Mouse (Mus musculus) neural tube, embryonic 13.5 days (tissue): ENCODE data around the gene Pan2. TPM values are rescaled to one million over a fixed set of nuclear protein-coding genes. Genes with fewer than 3 reads are reported as not detected.
A peak's percentile ranks its signal among the peaks of the same experiment; 100 is the strongest.

Experiments
- ATAC-seq: fragments of 200-750 bp; cut with Nextera tagmentation; 2 replicates; pipeline ENCODE4 v1.8.0; 2017; ENCODE audit warnings: low read depth, mild to moderate bottlenecking, moderate TSS enrichment, moderate library complexity
- H3K27ac ChIP-seq: fragments of 300-500 bp; sonication (generic); replicated peaks from 2 replicates; pipeline ENCODE4 v1.5.1; 2015; ENCODE audit warnings: moderate library complexity, mild to moderate bottlenecking, inconsistent platforms
- H3K27me3 ChIP-seq: fragments of 300-500 bp; sonication (generic); 2 replicates; pipeline ENCODE4 v1.6.1; 2015; ENCODE audit warnings: mild to moderate bottlenecking, inconsistent platforms
- H3K36me3 ChIP-seq: fragments of 300-500 bp; sonication (generic); 2 replicates; pipeline ENCODE4 v1.6.1; 2015; ENCODE audit warnings: mild to moderate bottlenecking, inconsistent platforms
- H3K4me1 ChIP-seq: fragments of 300-500 bp; sonication (generic); replicated peaks from 2 replicates; pipeline ENCODE4 v1.6.1; 2015; ENCODE audit warnings: inconsistent platforms
- H3K4me2 ChIP-seq: fragments of 300-500 bp; sonication (generic); 2 replicates; pipeline ENCODE4 v1.6.1; 2015; ENCODE audit warnings: inconsistent platforms, mild to moderate bottlenecking, moderate library complexity
- H3K4me3 ChIP-seq: fragments of 300-500 bp; sonication (generic); 2 replicates; pipeline ENCODE4 v1.5.1; 2015; ENCODE audit warnings: mild to moderate bottlenecking, inconsistent platforms
- H3K9ac ChIP-seq: fragments of 300-500 bp; sonication (generic); 2 replicates; pipeline ENCODE4 v1.6.1; 2015; ENCODE audit warnings: moderate library complexity, mild to moderate bottlenecking, inconsistent platforms
- H3K9me3 ChIP-seq: fragments of 300-500 bp; sonication (generic); 2 replicates; pipeline ENCODE4 v1.6.1; 2016; ENCODE audit warnings: inconsistent platforms
- WGBS: fragments of 180-500 bp; shearing (Covaris S2); methylation state at CpG from one replicate; pipeline ENCODE4 v1.1.7; 2015; 5-methylcytosine and 5-hydroxymethylcytosine counted together
- polyA plus RNA-seq: library from polyadenylated mRNA; unstranded; fragments of >200 nt; fragmentation: Nextera tagmentation; extraction: Ambion mirVana; gene quantifications from 2 replicates; pipeline ENCODE4 v1.2.1, GENCODE M21; 2015

The Pan2 gene
- polyA plus RNA-seq, 1 experiment from 2014 or later, result 22.2 TPM

- Histone ChIP-seq H3K9ac (no peak overlapping the region), H3K4me3 (no peak overlapping the region), H3K4me2 (no peak overlapping the region), H3K27me3 (no peaks in the 10 kb centered on the region), H3K4me1 (peaks cover 49% of the 10 kb centered on the region), H3K27ac (no peak overlapping the region), H3K9me3 (no peaks in the 10 kb centered on the region), H3K36me3 (peaks cover 6% of the 10 kb centered on the region; the same call in 1 of the 2 replicates)
- ATAC-seq, result no peak
- whole genome bisulfite sequencing, result 85% methylated on average over 2 of the region's 2 CpGs
Observed at GRCm38 (mm10) chr10:128340257-128340656, 37.1 kb downstream of the Pan2 start.

- H3K36me3 ChIP-seq, result peaks cover 6% of the 10 kb centered on the region; the same call in 1 of the 2 replicates
- H3K4me2 ChIP-seq, result no peak overlapping the region
- no peaks in the 10 kb centered on the region for H3K9me3 ChIP-seq
- 82% methylated on average over 1 of the region's 1 CpGs for WGBS
- no peak overlapping the region for H3K9ac ChIP-seq
- peaks cover 39% of the 10 kb centered on the region for H3K4me1 ChIP-seq
- H3K4me3 ChIP-seq, result no peak overlapping the region
- no peak for ATAC-seq
- H3K27me3 ChIP-seq, result no peaks in the 10 kb centered on the region
- no peak overlapping the region for H3K27ac ChIP-seq
Observed at GRCm38 (mm10) chr10:128343436-128343835, 40.3 kb downstream of the Pan2 start.

GRCm38 (mm10) chr10:128344568-128345275 is 41.6 kb downstream of the Pan2 start:
- peak overlapping the region; percentile 6; the same call in 1 of the 2 replicates for H3K4me2 ChIP-seq
- ATAC-seq, result no peak
- peaks cover 4% of the 10 kb centered on the region; the same call in 1 of the 2 replicates for H3K36me3 ChIP-seq
- H3K9ac ChIP-seq, result 0 out of 2 replicates have a peak overlapping the region, but pooled peaks have one; percentile 35
- H3K27me3 ChIP-seq, result no peaks in the 10 kb centered on the region
- peaks cover 26% of the 10 kb centered on the region for H3K4me1 ChIP-seq
- peak overlapping the region; percentile 39; the same call in 1 of the 2 replicates for H3K27ac ChIP-seq
- WGBS, result 62% methylated on average over 7 of the region's 7 CpGs
- no peak overlapping the region for H3K4me3 ChIP-seq
- no peaks in the 10 kb centered on the region for H3K9me3 ChIP-seq

- Histone ChIP-seq H3K36me3 (peaks cover 30% of the 10 kb centered on the region), H3K4me1 (peaks cover 16% of the 10 kb centered on the region), H3K27me3 (no peaks in the 10 kb centered on the region), H3K27ac (no peak overlapping the region), H3K4me3 (no peak overlapping the region), H3K9ac (no peak overlapping the region), H3K4me2 (no peak overlapping the region), H3K9me3 (no peaks in the 10 kb centered on the region)
- 93% methylated on average over 8 of the region's 8 CpGs for WGBS
- no peak for ATAC-seq
Observed at GRCm38 (mm10) chr10:128347541-128347940, 44.4 kb downstream of the Pan2 start.

- Histone ChIP-seq H3K9ac (no peak overlapping the region), H3K4me2 (no peak overlapping the region), H3K4me3 (no peak overlapping the region), H3K27ac (no peak overlapping the region), H3K9me3 (no peaks in the 10 kb centered on the region), H3K27me3 (no peaks in the 10 kb centered on the region), H3K36me3 (peaks cover 90% of the 10 kb centered on the region), H3K4me1 (no peaks in the 10 kb centered on the region)
- 66% methylated on average over 2 of the region's 2 CpGs for WGBS
- no peak for ATAC-seq
Observed at GRCm38 (mm10) chr10:128358796-128359195, 55.7 kb downstream of the Pan2 start.

GRCm38 (mm10) chr10:128359226-128359625 is 56.1 kb downstream of the Pan2 start:
- Histone ChIP-seq H3K9ac (no peak overlapping the region), H3K27me3 (no peaks in the 10 kb centered on the region), H3K4me3 (no peak overlapping the region), H3K36me3 (peaks cover 89% of the 10 kb centered on the region), H3K4me2 (no peak overlapping the region), H3K27ac (no peak overlapping the region), H3K9me3 (no peaks in the 10 kb centered on the region), H3K4me1 (no peaks in the 10 kb centered on the region)
- 95% methylated on average over 6 of the region's 6 CpGs for WGBS
- no peak for ATAC-seq

- no peaks in the 10 kb centered on the region for H3K27me3 ChIP-seq
- no peak overlapping the region for H3K4me3 ChIP-seq
- no peak overlapping the region for H3K9ac ChIP-seq
- no peak for ATAC-seq
- no peak overlapping the region for H3K27ac ChIP-seq
- no peaks in the 10 kb centered on the region for H3K9me3 ChIP-seq
- H3K36me3 ChIP-seq, result peaks cover 85% of the 10 kb centered on the region
- H3K4me1 ChIP-seq, result peaks cover 3% of the 10 kb centered on the region; the same call in 1 of the 2 replicates
- 91% methylated on average over 6 of the region's 6 CpGs for WGBS
- H3K4me2 ChIP-seq, result no peak overlapping the region
Observed at GRCm38 (mm10) chr10:128361836-128362235, 58.7 kb downstream of the Pan2 start.

- Histone ChIP-seq H3K36me3 (peaks cover 79% of the 10 kb centered on the region), H3K9ac (no peak overlapping the region), H3K4me3 (no peak overlapping the region), H3K4me2 (no peak overlapping the region), H3K27ac (no peak overlapping the region), H3K27me3 (no peaks in the 10 kb centered on the region), H3K9me3 (no peaks in the 10 kb centered on the region), H3K4me1 (peaks cover 10% of the 10 kb centered on the region)
- 56% methylated on average over 3 of the region's 3 CpGs for whole genome bisulfite sequencing
- ATAC-seq, result no peak
Observed at GRCm38 (mm10) chr10:128362568-128362967, 59.4 kb downstream of the Pan2 start.

- Histone ChIP-seq H3K27me3 (no peaks in the 10 kb centered on the region), H3K4me1 (peaks cover 22% of the 10 kb centered on the region), H3K4me3 (peak overlapping the region; percentile 64), H3K9me3 (no peaks in the 10 kb centered on the region), H3K36me3 (peaks cover 26% of the 10 kb centered on the region), H3K4me2 (peak overlapping the region; percentile 90), H3K9ac (peak overlapping the region; percentile 79), H3K27ac (peak overlapping the region; percentile 98)
- no peak for ATAC-seq
- WGBS, result 18% methylated on average over 19 of the region's 19 CpGs
Observed at GRCm38 (mm10) chr10:128367899-128368401, 64.8 kb downstream of the Pan2 start.

- H3K9ac ChIP-seq, result peak within 1 kb of the TSS; percentile 79
- H3K27me3 ChIP-seq, result no peaks in the 10 kb centered on the region
- peak within 1 kb of the TSS; percentile 98 for H3K27ac ChIP-seq
- under 1% methylated on average over 87 of the region's 87 CpGs for WGBS
- peak within 1 kb of the TSS; percentile 64 for H3K4me3 ChIP-seq
- H3K9me3 ChIP-seq, result no peaks in the 10 kb centered on the region
- peaks cover 19% of the 10 kb centered on the region for H3K36me3 ChIP-seq
- ATAC-seq, result peak; percentile 96
- H3K4me1 ChIP-seq, result peaks cover 22% of the 10 kb centered on the region
- H3K4me2 ChIP-seq, result peak within 1 kb of the TSS; percentile 90
Observed at GRCm38 (mm10) chr10:128368402-128369217, 65.5 kb downstream of the Pan2 start, which contains the start of gene Coq10a. Gene Coq10a, minus strand, starts transcription at chr10:128368997.

GRCm38 (mm10) chr10:128369218-128369543 is 66.0 kb downstream of the Pan2 start:
- peak overlapping the region; percentile 79 for H3K9ac ChIP-seq
- no peaks in the 10 kb centered on the region for H3K27me3 ChIP-seq
- ATAC-seq, result no peak
- WGBS, result 6% methylated on average over 9 of the region's 9 CpGs
- H3K4me3 ChIP-seq, result peak overlapping the region; percentile 64
- H3K4me1 ChIP-seq, result peaks cover 22% of the 10 kb centered on the region
- H3K27ac ChIP-seq, result peak overlapping the region; percentile 98
- H3K9me3 ChIP-seq, result no peaks in the 10 kb centered on the region
- peaks cover 14% of the 10 kb centered on the region for H3K36me3 ChIP-seq
- peak overlapping the region; percentile 90 for H3K4me2 ChIP-seq

- Histone ChIP-seq H3K4me3 (peak overlapping the region; percentile 64), H3K27me3 (no peaks in the 10 kb centered on the region), H3K27ac (peak overlapping the region; percentile 98), H3K36me3 (peaks cover 10% of the 10 kb centered on the region), H3K9ac (peak overlapping the region; percentile 79), H3K4me1 (peaks cover 22% of the 10 kb centered on the region), H3K9me3 (no peaks in the 10 kb centered on the region), H3K4me2 (peak overlapping the region; percentile 90)
- no peak for ATAC-seq
- 77% methylated on average over 6 of the region's 6 CpGs for WGBS
Observed at GRCm38 (mm10) chr10:128369599-128369998, 66.5 kb downstream of the Pan2 start.
